ENCODE assay signal across 30 mouse cellular contexts in the genomic region with DNA sequence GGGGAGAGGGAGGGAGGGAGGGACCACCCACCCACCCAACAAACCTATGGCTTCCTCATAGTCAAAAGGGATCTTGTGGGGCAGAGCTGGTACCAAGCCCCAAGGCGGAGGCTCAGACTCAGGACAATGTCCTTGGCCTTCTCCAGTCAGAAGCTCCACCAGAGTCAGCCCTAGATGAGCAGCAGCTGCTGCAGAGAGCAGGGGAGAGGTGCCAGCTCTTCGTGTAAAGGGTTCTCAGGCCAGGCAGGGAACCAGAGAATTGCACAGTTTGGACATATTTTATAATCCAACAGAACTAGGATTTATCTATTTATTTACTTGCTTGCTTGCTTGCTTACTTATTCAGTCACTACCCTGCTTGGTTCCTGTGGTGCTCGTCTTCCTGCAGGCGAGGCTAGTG. TPM values are rescaled to one million over a fixed set of nuclear protein-coding genes. Genes with fewer than 3 reads are reported as not detected.
A peak's percentile ranks its signal among the peaks of the same experiment; 100 is the strongest.
DNase-seq lines count a peak whose midpoint lies in the region; ATAC-seq lines count a peak whose summit lies in the region.
"Had no signal": no experiment of that assay in that cellular context is flagged by ENCODE, and none has a peak within 500 bp of the region (broad histone marks: within the 10 kb centered on the region; RNA-seq: fewer than 3 reads in every experiment).

No protein-coding gene starts in this region.

- no peak overlapping the region for H3K27ac ChIP-seq in forebrain, embryonic 13.5 days
- no peak overlapping the region for H3K27ac ChIP-seq in forebrain, embryonic 15.5 days (replicated peaks)
- no peak overlapping the region for H3K27ac ChIP-seq in hindbrain, embryonic 14.5 days
- H3K27ac ChIP-seq in hindbrain, embryonic 16.5 days (ENCODE audit: low read depth, low read length), result no peak overlapping the region
- no peak overlapping the region for H3K27ac ChIP-seq in neural tube, embryonic 15.5 days (replicated peaks)
- H3K27ac ChIP-seq: embryonic facial prominence, embryonic 12.5 days; heart, embryonic 10.5 days; kidney, postnatal 0 days; limb, embryonic 13.5 days; lung, embryonic 15.5 days had no signal

- no peak overlapping the region for H3K4me2 ChIP-seq in forebrain, embryonic 13.5 days
- no peak overlapping the region for H3K4me2 ChIP-seq in forebrain, embryonic 15.5 days (replicated peaks)
- H3K4me2 ChIP-seq in hindbrain, embryonic 14.5 days (replicated peaks), result no peak overlapping the region
- H3K4me2 ChIP-seq in hindbrain, embryonic 16.5 days (ENCODE audit: low read length), result no peak overlapping the region
- no peak overlapping the region for H3K4me2 ChIP-seq in neural tube, embryonic 15.5 days
- H3K4me2 ChIP-seq: embryonic facial prominence, embryonic 12.5 days; limb, embryonic 13.5 days; liver, embryonic 11.5 days; lung, embryonic 15.5 days; midbrain, embryonic 11.5 days had no signal

- H3K4me3 ChIP-seq in forebrain, embryonic 13.5 days, result no peak overlapping the region
- H3K4me3 ChIP-seq in forebrain, embryonic 15.5 days, result no peak overlapping the region
- H3K4me3 ChIP-seq in hindbrain, embryonic 14.5 days (replicated peaks; ENCODE audit: low read length), result no peak overlapping the region
- H3K4me3 ChIP-seq in hindbrain, embryonic 16.5 days (ENCODE audit: low read length), result no peak overlapping the region
- no peak overlapping the region for H3K4me3 ChIP-seq in neural tube, embryonic 15.5 days (replicated peaks)
- H3K4me3 ChIP-seq: embryonic facial prominence, embryonic 12.5 days; heart, embryonic 10.5 days; limb, embryonic 13.5 days; lung, embryonic 15.5 days had no signal

- no peak for DNase-seq in hindbrain, embryonic 14.5 days (ENCODE audit: low spot score)
- DNase-seq in adrenal gland, postnatal 14 days, result peak; percentile 49
- DNase-seq in ovary, postnatal 36 days (ENCODE audit: low spot score), result no peak
- DNase-seq: cerebellum, adult 11 months; cerebellum, adult 9-10 months; embryo, embryonic 11 days; gastrocnemius, postnatal 14 days; heart, postnatal 36 days; kidney, adult 8-10 months; kidney, postnatal 4 days; thymus, postnatal 4 days had no signal

- 69% methylated on average over 4 of the region's 4 CpGs for WGBS in forebrain, embryonic 13.5 days
- WGBS in forebrain, embryonic 15.5 days, result 73% methylated on average over 4 of the region's 4 CpGs
- 71% methylated on average over 4 of the region's 4 CpGs for WGBS in hindbrain, embryonic 14.5 days
- 66% methylated on average over 4 of the region's 4 CpGs for WGBS in hindbrain, embryonic 16.5 days
- whole genome bisulfite sequencing in neural tube, embryonic 15.5 days, result 78% methylated on average over 4 of the region's 4 CpGs

- no peaks in the 10 kb centered on the region for H3K9me3 ChIP-seq in forebrain, embryonic 13.5 days (replicated peaks)
- H3K9me3 ChIP-seq in forebrain, embryonic 15.5 days, result no peaks in the 10 kb centered on the region
- H3K9me3 ChIP-seq in hindbrain, embryonic 14.5 days (ENCODE audit: control insufficient read depth, low read length), result no peaks in the 10 kb centered on the region
- H3K9me3 ChIP-seq in hindbrain, embryonic 16.5 days (ENCODE audit: control insufficient read depth, low read length), result no peaks in the 10 kb centered on the region
- no peaks in the 10 kb centered on the region for H3K9me3 ChIP-seq in neural tube, embryonic 15.5 days (replicated peaks)
- H3K9me3 ChIP-seq: embryonic facial prominence, embryonic 12.5 days; heart, embryonic 10.5 days; limb, embryonic 13.5 days; lung, embryonic 15.5 days had no signal

- no peaks in the 10 kb centered on the region for H3K27me3 ChIP-seq in forebrain, embryonic 13.5 days
- no peaks in the 10 kb centered on the region for H3K27me3 ChIP-seq in forebrain, embryonic 15.5 days
- no peaks in the 10 kb centered on the region for H3K27me3 ChIP-seq in hindbrain, embryonic 14.5 days (ENCODE audit: control insufficient read depth, insufficient read depth, low read length)
- no peaks in the 10 kb centered on the region for H3K27me3 ChIP-seq in hindbrain, embryonic 16.5 days (replicated peaks; ENCODE audit: control insufficient read depth, insufficient read depth, low read length)
- H3K27me3 ChIP-seq in neural tube, embryonic 15.5 days (replicated peaks), result no peaks in the 10 kb centered on the region

- no peak for ATAC-seq in forebrain, embryonic 13.5 days
- ATAC-seq in forebrain, embryonic 15.5 days (replicated peaks), result no peak
- ATAC-seq in hindbrain, embryonic 14.5 days (ENCODE audit: low FRiP score), result no peak
- ATAC-seq in hindbrain, embryonic 16.5 days, result no peak
- no peak for ATAC-seq in neural tube, embryonic 15.5 days (ENCODE audit: low FRiP score)
- ATAC-seq: CD4-positive, CD25-positive, alpha-beta regulatory T cell, adult 4 months; forebrain, embryonic 16.5 days; intestine, embryonic 16.5 days had no signal

- peaks cover 29% of the 10 kb centered on the region for H3K4me1 ChIP-seq in forebrain, embryonic 13.5 days
- peaks cover 37% of the 10 kb centered on the region for H3K4me1 ChIP-seq in forebrain, embryonic 15.5 days
- peaks cover 11% of the 10 kb centered on the region for H3K4me1 ChIP-seq in hindbrain, embryonic 14.5 days (replicated peaks; ENCODE audit: control insufficient read depth, insufficient read depth, low read length)
- H3K4me1 ChIP-seq in hindbrain, embryonic 16.5 days (ENCODE audit: control insufficient read depth, insufficient read depth, low read depth, low read length), result peaks cover 19% of the 10 kb centered on the region
- peaks cover 48% of the 10 kb centered on the region for H3K4me1 ChIP-seq in neural tube, embryonic 15.5 days

- peaks cover 9% of the 10 kb centered on the region; the same call in 1 of the 2 replicates for H3K36me3 ChIP-seq in forebrain, embryonic 13.5 days (ENCODE audit: poor library complexity, severe bottlenecking)
- H3K36me3 ChIP-seq in forebrain, embryonic 15.5 days, result no peaks in the 10 kb centered on the region
- peaks cover under 1% of the 10 kb centered on the region; the same call in 1 of the 2 replicates for H3K36me3 ChIP-seq in hindbrain, embryonic 14.5 days (replicated peaks; ENCODE audit: control insufficient read depth, insufficient read depth)
- H3K36me3 ChIP-seq in hindbrain, embryonic 16.5 days (ENCODE audit: control insufficient read depth, insufficient read depth, low read length), result no peaks in the 10 kb centered on the region
- H3K36me3 ChIP-seq in neural tube, embryonic 15.5 days, result no peaks in the 10 kb centered on the region
- H3K36me3 ChIP-seq: embryonic facial prominence, embryonic 12.5 days; limb, embryonic 13.5 days; lung, embryonic 15.5 days had no signal

- 0 out of 2 replicates have a peak overlapping the region, but pooled peaks have one; percentile 31 for H3K9ac ChIP-seq in forebrain, embryonic 13.5 days
- H3K9ac ChIP-seq in forebrain, embryonic 15.5 days (replicated peaks), result no peak overlapping the region
- 0 out of 2 replicates have a peak overlapping the region, but pooled peaks have one; percentile 0 for H3K9ac ChIP-seq in hindbrain, embryonic 14.5 days
- H3K9ac ChIP-seq in hindbrain, embryonic 16.5 days (ENCODE audit: low read depth, low read length), result no peak overlapping the region
- H3K9ac ChIP-seq in neural tube, embryonic 15.5 days (replicated peaks), result 0 out of 2 replicates have a peak overlapping the region, but pooled peaks have one; percentile 3
- H3K9ac ChIP-seq: embryonic facial prominence, embryonic 12.5 days; limb, embryonic 13.5 days; lung, embryonic 15.5 days had no signal

RNA-seq across cellular contexts. Expression of a gene that starts 1.5 kb away (rescaled TPM):
- 1.6 and 2.5 TPM in 2 replicates for polyA plus RNA-seq in forebrain, embryonic 13.5 days (2015; fragmentation: Nextera tagmentation; extraction: Ambion mirVana)
- 2.4 and 2.7 TPM in 2 replicates for polyA plus RNA-seq in forebrain, embryonic 15.5 days (2015; fragmentation: Nextera tagmentation; extraction: Ambion mirVana)
- polyA plus RNA-seq in hindbrain, embryonic 14.5 days (2014; fragmentation: Nextera tagmentation; extraction: Ambion mirVana), result 3.8 and 4.5 TPM in 2 replicates
- polyA plus RNA-seq in hindbrain, embryonic 16.5 days (2015; fragmentation: Nextera tagmentation; extraction: Ambion mirVana), result 2.6 and 3.4 TPM in 2 replicates
- not detected in 2 replicates for total RNA-seq in adrenal gland, postnatal 14 days (2021)
- polyA plus RNA-seq in neural tube, embryonic 15.5 days (2015; fragmentation: Nextera tagmentation; extraction: Ambion mirVana), result 2.9 and 3.6 TPM in 2 replicates
- total RNA-seq: gastrocnemius, postnatal 14 days; granulocyte monocyte progenitor cell, adult 5-6 weeks; heart, postnatal 36 days; megakaryocyte progenitor cell, adult 5-6 weeks; monocyte, adult 5-6 weeks had no signal
- polyA plus RNA-seq: intestine, embryonic 16.5 days; kidney, postnatal 0 days; liver, embryonic 11.5 days; liver, embryonic 16.5 days; small intestine, adult 2 months had no signal

RNA-seq across cellular contexts. Expression of a gene that starts 17.7 kb away (rescaled TPM):
- 55.8 and 62.2 TPM in 2 replicates for polyA plus RNA-seq in forebrain, embryonic 13.5 days (2015; fragmentation: Nextera tagmentation; extraction: Ambion mirVana)
- polyA plus RNA-seq in forebrain, embryonic 15.5 days (2015; fragmentation: Nextera tagmentation; extraction: Ambion mirVana), result 63.2 and 66.3 TPM in 2 replicates
- 49.8 and 53.1 TPM in 2 replicates for polyA plus RNA-seq in hindbrain, embryonic 14.5 days (2014; fragmentation: Nextera tagmentation; extraction: Ambion mirVana)
- 50.8 and 56.9 TPM in 2 replicates for polyA plus RNA-seq in hindbrain, embryonic 16.5 days (2015; fragmentation: Nextera tagmentation; extraction: Ambion mirVana)
- 25.3 and 26.8 TPM in 2 replicates for total RNA-seq in adrenal gland, postnatal 14 days (2021)
- 54.4 and 60.6 TPM in 2 replicates for polyA plus RNA-seq in neural tube, embryonic 15.5 days (2015; fragmentation: Nextera tagmentation; extraction: Ambion mirVana)

RNA-seq across cellular contexts. Expression of a gene that starts 18.5 kb away (rescaled TPM):
- polyA plus RNA-seq in forebrain, embryonic 13.5 days (2015; fragmentation: Nextera tagmentation; extraction: Ambion mirVana), result 23.5 and 29.2 TPM in 2 replicates
- polyA plus RNA-seq in forebrain, embryonic 15.5 days (2015; fragmentation: Nextera tagmentation; extraction: Ambion mirVana), result 39.5 and 39.7 TPM in 2 replicates
- polyA plus RNA-seq in hindbrain, embryonic 14.5 days (2014; fragmentation: Nextera tagmentation; extraction: Ambion mirVana), result 43.5 and 47.9 TPM in 2 replicates
- 58.5 and 58.6 TPM in 2 replicates for polyA plus RNA-seq in hindbrain, embryonic 16.5 days (2015; fragmentation: Nextera tagmentation; extraction: Ambion mirVana)
- 29.8 and 39.3 TPM in 2 replicates for total RNA-seq in adrenal gland, postnatal 14 days (2021)
- polyA plus RNA-seq in neural tube, embryonic 15.5 days (2015; fragmentation: Nextera tagmentation; extraction: Ambion mirVana), result 50.1 and 51.5 TPM in 2 replicates

RNA-seq across cellular contexts. Expression of a gene that starts 26.4 kb away (rescaled TPM):
- 90.3 and 99.9 TPM in 2 replicates for polyA plus RNA-seq in forebrain, embryonic 13.5 days (2015; fragmentation: Nextera tagmentation; extraction: Ambion mirVana)
- polyA plus RNA-seq in forebrain, embryonic 15.5 days (2015; fragmentation: Nextera tagmentation; extraction: Ambion mirVana), result 88.0 and 98.2 TPM in 2 replicates
- 59.7 and 61.6 TPM in 2 replicates for polyA plus RNA-seq in hindbrain, embryonic 14.5 days (2014; fragmentation: Nextera tagmentation; extraction: Ambion mirVana)
- polyA plus RNA-seq in hindbrain, embryonic 16.5 days (2015; fragmentation: Nextera tagmentation; extraction: Ambion mirVana), result 63.6 and 69.4 TPM in 2 replicates
- 67.4 and 79.7 TPM in 2 replicates for total RNA-seq in adrenal gland, postnatal 14 days (2021)
- polyA plus RNA-seq in neural tube, embryonic 15.5 days (2015; fragmentation: Nextera tagmentation; extraction: Ambion mirVana), result 63.0 and 82.4 TPM in 2 replicates

RNA-seq across cellular contexts. Expression of a gene that starts 35.4 kb away (rescaled TPM):
- 14.2 and 15.7 TPM in 2 replicates for polyA plus RNA-seq in forebrain, embryonic 13.5 days (2015; fragmentation: Nextera tagmentation; extraction: Ambion mirVana)
- polyA plus RNA-seq in forebrain, embryonic 15.5 days (2015; fragmentation: Nextera tagmentation; extraction: Ambion mirVana), result 19.9 and 21.2 TPM in 2 replicates
- 14.8 and 16.3 TPM in 2 replicates for polyA plus RNA-seq in hindbrain, embryonic 14.5 days (2014; fragmentation: Nextera tagmentation; extraction: Ambion mirVana)
- polyA plus RNA-seq in hindbrain, embryonic 16.5 days (2015; fragmentation: Nextera tagmentation; extraction: Ambion mirVana), result 20.2 and 20.9 TPM in 2 replicates
- total RNA-seq in adrenal gland, postnatal 14 days (2021), result 16.2 and 35.8 TPM in 2 replicates
- 19.3 and 20.6 TPM in 2 replicates for polyA plus RNA-seq in neural tube, embryonic 15.5 days (2015; fragmentation: Nextera tagmentation; extraction: Ambion mirVana)

Comparison
In these comparisons a context has a peak if more than half of its experiments do, and no peak if none do; other contexts are left out.
1. H3K9ac ChIP-seq: peak in forebrain, embryonic 13.5 days (single experiment), hindbrain, embryonic 14.5 days (single experiment) and neural tube, embryonic 15.5 days (single experiment); none in forebrain, embryonic 15.5 days (single experiment) and hindbrain, embryonic 16.5 days (single experiment).